Mouse (Mus musculus) liver, embryonic 11.5 days (tissue): ENCODE data around the gene Gdf5. TPM values are rescaled to one million over a fixed set of nuclear protein-coding genes. Genes with fewer than 3 reads are reported as not detected.

Experiments used
- ATAC-seq: fragments of 200-750 bp; cut with Nextera tagmentation; replicated peaks from 2 replicates; pipeline ENCODE4 v1.8.0; 2017; ENCODE audit warnings: moderate number of reproducible peaks, mild to moderate bottlenecking, moderate TSS enrichment, moderate library complexity; ENCODE audit not compliant: low FRiP score
- DNase-seq: peaks from one replicate; pipeline ENCODE4 v3.0.0-alpha.2; 2017; ENCODE audit warnings: low spot score
- H3K27ac ChIP-seq: fragments of 300-500 bp; sonication (generic); 2 replicates; pipeline ENCODE4 v1.5.1; 2014; ENCODE audit warnings: mild to moderate bottlenecking, low read depth, low read length, control low read depth
- H3K27me3 ChIP-seq: fragments of 300-500 bp; sonication (generic); replicated peaks from 2 replicates; pipeline ENCODE4 v1.6.1; 2014; ENCODE audit warnings: low read length, mixed read lengths; ENCODE audit not compliant: control insufficient read depth, insufficient read depth
- H3K36me3 ChIP-seq: fragments of 300-500 bp; sonication (generic); 2 replicates; pipeline ENCODE4 v1.6.1; 2014; ENCODE audit warnings: mild to moderate bottlenecking, low read length, moderate library complexity, mixed read lengths; ENCODE audit not compliant: control insufficient read depth, insufficient read depth
- H3K4me1 ChIP-seq: fragments of 300-500 bp; sonication (generic); replicated peaks from 2 replicates; pipeline ENCODE4 v1.6.1; 2014; ENCODE audit warnings: low read length, mixed read lengths; ENCODE audit not compliant: control insufficient read depth, insufficient read depth
- H3K4me2 ChIP-seq: fragments of 300-500 bp; sonication (generic); 2 replicates; pipeline ENCODE4 v1.6.1; 2014; ENCODE audit warnings: mild to moderate bottlenecking, control low read depth, moderate library complexity
- H3K4me3 ChIP-seq: fragments of 300-500 bp; sonication (generic); 2 replicates; pipeline ENCODE4 v1.5.1; 2014; ENCODE audit warnings: low read depth, low read length, control low read depth
- H3K9ac ChIP-seq: fragments of 300-500 bp; sonication (generic); 2 replicates; pipeline ENCODE4 v1.6.1; 2014; ENCODE audit warnings: low read depth, low read length, control low read depth
- H3K9me3 ChIP-seq: fragments of 300-500 bp; sonication (generic); 2 replicates; pipeline ENCODE4 v1.6.1; 2016; ENCODE audit warnings: low read length, inconsistent platforms, mixed read lengths; ENCODE audit not compliant: control insufficient read depth
- WGBS: fragments of 180-500 bp; shearing (Covaris S2); extraction: QIAGEN DNeasy Blood & Tissue Kit; methylation state at CpG from one replicate; pipeline ENCODE4 v1.1.7; 2014; 5-methylcytosine and 5-hydroxymethylcytosine counted together
- polyA plus RNA-seq: library from polyadenylated mRNA; unstranded; fragments of >200 nt; fragmentation: Nextera tagmentation; extraction: Ambion mirVana; gene quantifications from 2 replicates; pipeline ENCODE4 v1.2.1, GENCODE M21; 2014

Gene Gdf5
- polyA plus RNA-seq, 1 experiment from 2014 or later: 0.30 TPM

DNA sequence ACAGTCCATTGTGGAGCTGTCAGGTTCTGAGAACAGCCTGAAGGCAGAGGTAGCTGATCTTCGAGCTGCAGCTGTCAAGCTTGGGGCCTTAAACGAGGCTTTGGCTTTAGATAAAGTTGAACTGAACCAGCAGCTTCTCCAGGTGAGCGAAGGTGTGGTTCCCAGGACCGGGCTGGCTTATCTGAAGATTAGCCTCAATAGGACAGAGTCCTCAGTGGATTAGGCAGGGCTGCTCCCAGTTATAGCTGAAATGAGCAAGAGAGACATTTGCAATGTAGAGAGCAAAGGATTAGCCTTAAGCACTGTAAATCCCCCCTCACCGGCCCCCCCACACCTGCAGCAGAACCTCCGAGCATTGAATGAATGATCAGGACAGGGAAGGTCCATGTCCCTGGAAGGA lies 28.2 kb upstream of the Gdf5 start:
- no peaks in the 10 kb centered on the region for H3K27me3 ChIP-seq
- peaks cover 42% of the 10 kb centered on the region for H3K36me3 ChIP-seq
- DNase-seq (no peak), ATAC-seq (0 out of 2 replicates have a peak, but pooled peaks have one; percentile 18)
- H3K4me3 ChIP-seq: no peak overlapping the region
- no peak overlapping the region for H3K4me2 ChIP-seq
- H3K4me1 ChIP-seq: no peaks in the 10 kb centered on the region
- 69% methylated on average over 6 of the region's 6 CpGs for WGBS
- no peaks in the 10 kb centered on the region for H3K9me3 ChIP-seq
- H3K9ac ChIP-seq: no peak overlapping the region
- H3K27ac ChIP-seq: no peak overlapping the region

DNA sequence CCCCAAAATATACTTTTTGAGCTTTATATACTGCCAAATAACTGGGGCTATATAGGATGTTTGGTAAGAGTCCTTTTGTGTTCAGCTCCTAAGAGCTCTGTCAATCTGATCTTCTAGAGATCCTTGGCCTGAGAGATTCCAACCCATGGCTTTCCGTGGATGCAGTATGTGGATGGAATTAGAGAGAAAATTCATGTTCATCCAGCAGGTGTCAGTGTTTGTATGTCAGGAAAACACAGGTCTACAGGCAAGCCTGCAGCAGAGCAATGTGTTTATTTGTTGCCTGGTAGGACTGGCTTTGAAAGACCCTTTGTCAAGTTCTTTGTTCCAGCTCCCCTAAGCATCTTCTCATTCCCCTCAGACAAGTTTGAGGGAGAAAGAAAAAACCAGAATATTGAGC lies 17.8 kb upstream of the Gdf5 start:
- ATAC-seq (no peak), DNase-seq (no peak)
- Histone ChIP-seq H3K9ac (no peak overlapping the region), H3K4me1 (no peaks in the 10 kb centered on the region), H3K9me3 (no peaks in the 10 kb centered on the region), H3K4me2 (no peak overlapping the region), H3K36me3 (peaks cover 16% of the 10 kb centered on the region; the same call in 1 of the 2 replicates), H3K4me3 (no peak overlapping the region), H3K27ac (no peak overlapping the region), H3K27me3 (no peaks in the 10 kb centered on the region)
- WGBS: 60% methylated on average over 1 of the region's 1 CpGs

DNA sequence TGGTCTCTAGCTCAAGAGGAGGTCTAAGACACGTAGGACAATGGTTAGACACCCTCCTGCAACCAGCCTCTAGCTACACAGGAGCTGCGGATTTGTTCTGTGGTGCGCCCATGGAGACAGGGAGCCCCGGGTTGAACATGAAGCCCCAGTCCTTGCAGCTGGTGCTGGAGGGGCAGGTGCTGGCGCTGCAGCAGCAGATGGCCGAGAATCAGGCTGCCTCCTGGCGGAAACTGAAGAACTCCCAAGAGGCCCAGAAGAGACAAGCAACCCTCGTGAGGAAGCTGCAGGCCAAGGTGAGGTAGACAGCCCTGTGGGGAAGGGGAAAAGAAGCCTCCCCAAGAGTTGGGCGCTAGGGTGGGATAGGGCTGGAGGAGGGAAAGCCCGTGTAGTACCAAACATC lies 16.7 kb upstream of the Gdf5 start:
- Histone ChIP-seq H3K9me3 (no peaks in the 10 kb centered on the region), H3K27me3 (no peaks in the 10 kb centered on the region), H3K4me2 (no peak overlapping the region), H3K4me1 (0 out of 2 replicates have a peak, but pooled peaks cover 5% of the 10 kb centered on the region), H3K36me3 (peaks cover 12% of the 10 kb centered on the region; the same call in 1 of the 2 replicates), H3K9ac (no peak overlapping the region), H3K27ac (no peak overlapping the region), H3K4me3 (no peak overlapping the region)
- WGBS: 84% methylated on average over 10 of the region's 10 CpGs
- no peak for ATAC-seq
- no peak for DNase-seq

DNA sequence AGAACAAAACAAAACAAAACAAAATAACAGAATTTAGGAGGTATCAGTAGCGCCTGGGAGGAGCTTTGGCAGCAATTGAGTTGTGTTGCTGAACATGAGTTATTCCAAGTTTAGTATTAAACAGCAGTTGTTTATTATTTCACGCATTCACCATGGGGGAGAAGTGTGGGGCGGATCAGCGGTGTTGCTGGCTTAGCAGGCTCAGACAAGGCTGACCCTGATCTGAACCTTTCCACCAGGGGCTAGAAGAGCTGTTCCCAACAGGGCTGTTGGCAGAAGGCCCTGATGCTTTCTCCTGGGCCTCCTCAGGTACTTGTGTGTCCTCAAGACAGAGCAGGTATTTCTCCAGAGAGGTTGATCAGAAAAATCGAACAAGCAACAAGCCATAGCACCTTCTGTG lies 14.8 kb upstream of the Gdf5 start:
- H3K9me3 ChIP-seq: no peaks in the 10 kb centered on the region
- 89% methylated on average over 5 of the region's 5 CpGs for WGBS
- ATAC-seq: no peak
- H3K4me2 ChIP-seq: no peak overlapping the region
- DNase-seq: no peak
- H3K36me3 ChIP-seq: peaks cover 9% of the 10 kb centered on the region; the same call in 1 of the 2 replicates
- no peak overlapping the region for H3K4me3 ChIP-seq
- H3K27me3 ChIP-seq: no peaks in the 10 kb centered on the region
- no peak overlapping the region for H3K9ac ChIP-seq
- H3K4me1 ChIP-seq: 0 out of 2 replicates have a peak, but pooled peaks cover 5% of the 10 kb centered on the region
- no peak overlapping the region for H3K27ac ChIP-seq

DNA sequence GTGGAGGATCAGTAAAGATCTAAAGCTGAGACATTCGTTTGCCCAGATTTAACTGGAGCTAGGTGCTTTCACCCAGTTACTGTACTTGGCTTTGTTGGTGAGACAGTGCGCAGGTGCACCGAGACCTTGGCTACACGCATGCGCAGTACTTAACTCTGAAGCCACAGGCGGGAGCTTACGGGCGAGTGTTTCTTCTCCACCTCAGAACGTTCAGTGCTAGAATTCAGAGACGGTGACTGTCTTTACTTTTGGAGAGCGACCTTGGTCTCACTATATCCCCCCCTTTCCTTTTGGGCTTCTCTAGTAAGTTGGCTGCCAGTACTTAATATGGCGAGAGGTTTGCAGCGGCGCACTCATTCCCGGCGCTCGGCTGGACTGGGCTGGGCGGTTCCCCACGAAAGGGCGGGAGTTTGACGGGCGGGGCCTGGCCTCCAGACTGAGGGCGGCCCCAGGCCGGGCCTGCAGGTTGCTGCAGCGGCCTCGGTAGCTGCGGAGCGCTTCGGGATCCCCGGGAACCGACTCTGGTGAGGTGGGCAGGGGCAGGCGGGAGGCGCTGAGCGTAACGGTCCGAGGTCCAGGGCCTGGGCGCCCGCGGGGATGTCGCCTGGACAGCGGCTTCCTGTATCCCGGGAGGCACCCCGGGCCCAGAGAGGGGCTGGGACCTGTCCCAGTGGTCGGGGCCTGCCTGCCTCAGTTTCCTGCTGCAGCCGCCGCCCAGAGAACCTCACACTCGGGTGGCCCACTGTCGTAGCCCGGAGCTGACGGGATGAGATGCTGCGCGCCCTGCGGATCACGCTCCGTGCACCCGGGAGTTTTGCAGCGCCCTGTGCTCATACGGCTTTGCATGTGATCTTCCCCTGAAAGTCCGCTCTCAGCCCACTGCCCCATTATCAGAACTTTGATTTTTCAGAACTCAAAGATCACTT lies 11.2 kb upstream of the Gdf5 start, which contains the start of gene Cep250:
Gene Cep250, plus strand, starts transcription at position 325 of the 926 bp plus-strand sequence.
- H3K4me2 ChIP-seq: peak within 1 kb of the TSS; percentile 81
- peak within 1 kb of the TSS; percentile 93 for H3K4me3 ChIP-seq
- 0 out of 2 replicates have a peak, but pooled peaks cover 5% of the 10 kb centered on the region for H3K4me1 ChIP-seq
- peak within 1 kb of the TSS; percentile 96 for H3K9ac ChIP-seq
- H3K9me3 ChIP-seq: no peaks in the 10 kb centered on the region
- H3K36me3 ChIP-seq: no peaks in the 10 kb centered on the region
- peak; percentile 99 for ATAC-seq
- WGBS: under 1% methylated on average over 59 of the region's 59 CpGs
- H3K27ac ChIP-seq: peak within 1 kb of the TSS; percentile 82
- no peaks in the 10 kb centered on the region; the same call in 1 of the 2 replicates for H3K27me3 ChIP-seq
- DNase-seq: peak; percentile 93

DNA sequence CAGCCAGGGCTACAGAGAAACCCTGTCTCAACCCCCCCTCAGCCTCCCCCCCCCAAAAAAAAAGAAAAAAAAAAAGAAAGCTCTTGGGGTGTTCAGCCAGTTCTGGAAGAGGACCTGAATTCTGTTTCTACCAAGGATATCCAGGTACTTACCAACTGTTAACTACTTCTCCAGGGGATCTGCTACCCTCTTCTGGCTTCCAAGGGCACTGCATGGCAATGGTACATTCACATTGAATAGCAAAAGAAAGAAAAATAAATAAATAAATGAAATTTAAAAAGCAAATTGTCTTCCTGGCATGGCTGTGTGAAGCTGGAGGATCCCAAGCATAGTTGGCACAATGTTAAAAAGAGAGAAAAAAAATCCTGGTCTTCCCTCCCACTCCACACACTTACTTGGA lies 6.8 kb upstream of the Gdf5 start:
- H3K4me2 ChIP-seq: no peak overlapping the region
- H3K27ac ChIP-seq: no peak overlapping the region
- no peaks in the 10 kb centered on the region; the same call in none of the 2 replicates for H3K4me1 ChIP-seq
- no peak for DNase-seq
- no peak for ATAC-seq
- no peak overlapping the region for H3K4me3 ChIP-seq
- no peaks in the 10 kb centered on the region for H3K36me3 ChIP-seq
- H3K9ac ChIP-seq: no peak overlapping the region
- no peaks in the 10 kb centered on the region for H3K9me3 ChIP-seq
- H3K27me3 ChIP-seq: no peaks in the 10 kb centered on the region; the same call in 1 of the 2 replicates

DNA sequence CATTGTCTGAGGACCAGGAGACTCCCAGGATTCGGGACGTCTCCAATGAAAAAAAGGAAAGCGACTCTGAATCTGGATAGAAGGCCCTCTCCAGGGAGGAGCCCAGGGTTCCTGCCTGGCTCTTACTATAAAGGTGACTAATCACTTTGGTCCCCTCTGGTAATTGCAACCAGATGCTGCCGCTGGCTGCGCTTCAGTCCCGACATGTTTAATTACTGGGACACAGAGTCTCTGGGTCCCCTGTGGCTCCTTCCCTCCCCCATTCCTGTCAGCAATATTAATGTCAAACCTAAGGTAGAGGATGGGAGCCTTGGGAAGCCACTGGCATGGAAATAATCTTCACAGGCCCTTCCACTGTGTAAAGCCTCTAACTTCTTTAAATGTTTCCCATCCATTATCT lies 4.2 kb upstream of the Gdf5 start:
- 30% methylated on average over 6 of the region's 6 CpGs for WGBS
- no peaks in the 10 kb centered on the region for H3K9me3 ChIP-seq
- no peaks in the 10 kb centered on the region; the same call in 1 of the 2 replicates for H3K27me3 ChIP-seq
- H3K9ac ChIP-seq: no peak overlapping the region
- DNase-seq: no peak
- no peak overlapping the region for H3K27ac ChIP-seq
- H3K4me3 ChIP-seq: no peak overlapping the region
- no peak overlapping the region for H3K4me2 ChIP-seq
- ATAC-seq: no peak
- H3K4me1 ChIP-seq: no peaks in the 10 kb centered on the region; the same call in none of the 2 replicates
- H3K36me3 ChIP-seq: no peaks in the 10 kb centered on the region

DNA sequence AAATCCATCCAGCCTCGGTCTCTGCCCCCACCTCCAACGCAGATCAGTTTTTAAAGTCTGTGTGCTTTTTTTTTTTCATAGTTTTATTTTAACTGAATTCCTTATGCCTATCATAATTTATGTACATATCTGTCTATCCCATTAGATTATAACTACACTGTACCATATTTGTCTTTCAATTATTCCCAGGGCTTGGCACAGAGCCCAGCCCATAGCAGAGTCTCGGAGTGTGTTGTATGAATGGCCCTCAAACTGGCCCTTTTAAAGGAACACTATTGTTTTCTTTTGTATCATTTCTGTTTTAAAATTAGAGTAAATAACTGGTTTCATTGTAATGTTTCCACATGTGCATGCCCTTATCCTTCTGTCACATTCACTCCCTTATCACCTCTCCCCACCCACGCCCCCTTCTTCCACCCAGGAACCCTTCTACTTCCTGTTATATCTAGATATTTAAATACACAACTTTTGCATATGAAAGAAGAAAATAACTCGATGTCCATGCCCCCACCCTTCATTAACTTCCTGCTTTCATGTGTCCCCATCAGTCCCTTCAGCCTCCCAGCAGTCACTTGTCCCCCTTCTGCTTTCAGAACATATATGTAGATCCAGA lies 2.3 kb upstream of the Gdf5 start:
- Histone ChIP-seq H3K4me3 (no peak overlapping the region), H3K27me3 (no peaks in the 10 kb centered on the region), H3K4me1 (peaks cover 6% of the 10 kb centered on the region), H3K9me3 (no peaks in the 10 kb centered on the region), H3K9ac (no peak overlapping the region), H3K27ac (no peak overlapping the region), H3K4me2 (no peak overlapping the region; the same call in 1 of the 2 replicates), H3K36me3 (no peaks in the 10 kb centered on the region)
- ATAC-seq (peak; percentile 64), DNase-seq (no peak)
- WGBS: 54% methylated on average over 5 of the region's 5 CpGs
